Mouse (Mus musculus): ENCODE results near the gene Hoxa13. TPM values are rescaled to one million over a fixed set of nuclear protein-coding genes. Genes with fewer than 3 reads are reported as not detected.

Gene Hoxa13
- total and polyA plus RNA-seq, 3 experiments, result not detected

- Histone ChIP-seq H3K27ac (ENCODE audit: control insufficient read depth, low read depth, low read length) (no peak overlapping the region), H3K9me3 (replicated peaks; ENCODE audit: insufficient read depth, low read length) (no peaks in the 10 kb centered on the region), H3K36me3 (ENCODE audit: control insufficient read depth in 1 of 2, insufficient read depth in 2 of 2, low read length in 2 of 2) (no peaks in the 10 kb centered on the region), H3K4me1 (ENCODE audit: control insufficient read depth in 1 of 2, insufficient read depth in 2 of 2, low read length in 2 of 2) (no peaks in the 10 kb centered on the region), H3K9ac (ENCODE audit: control insufficient read depth, low read depth, low read length, poor library complexity, severe bottlenecking) (no peak overlapping the region), H3K4me3 (ENCODE audit: control insufficient read depth in 1 of 2, insufficient read depth in 1 of 2, low read depth in 2 of 2, low read length in 2 of 2) (no peak overlapping the region), H3K27me3 (ENCODE audit: control insufficient read depth in 1 of 2, insufficient read depth in 2 of 2, low read length in 2 of 2) (no peaks in the 10 kb centered on the region), H3K79me2 (ENCODE audit: control insufficient read depth, insufficient read depth, low read length, poor library complexity) (no peaks in the 10 kb centered on the region)
- TF ChIP-seq MYC (IDR thresholded peaks at IDR 0.05; ENCODE audit: low read depth, low read length) (no peak), ETS1 (IDR thresholded peaks at IDR 0.05; ENCODE audit: low read depth, low read length) (no peak), RAD21 (IDR thresholded peaks at IDR 0.05; ENCODE audit: low read depth, low read length) (no peak), UBTF (IDR thresholded peaks at IDR 0.05; ENCODE audit: borderline replicate concordance, insufficient read depth, low read depth, low read length) (no peak), USF1 (IDR thresholded peaks at IDR 0.05; ENCODE audit: low read depth, low read length) (no peak), TCF12 (IDR thresholded peaks at IDR 0.05; ENCODE audit: low read depth, low read length) (no peak)
- no peak for DNase-seq (ENCODE audit: low read depth, low spot score)
Observed at GRCm38 (mm10) chr6:52309766-52310165, 49.1 kb upstream of the Hoxa13 start.

- DNase-seq (ENCODE audit: low read depth, low spot score), result no peak
- H3K27ac ChIP-seq (ENCODE audit: control insufficient read depth, low read depth, low read length), result no peak overlapping the region
- no peak overlapping the region for H3K9ac ChIP-seq (ENCODE audit: control insufficient read depth, low read depth, low read length, poor library complexity, severe bottlenecking)
- TF ChIP-seq MAX (IDR thresholded peaks at IDR 0.05; ENCODE audit: low read length), result no peak
- no peak for TF ChIP-seq JUND (IDR thresholded peaks at IDR 0.05; ENCODE audit: low read depth, low read length)
- no peak for TF ChIP-seq MAZ (IDR thresholded peaks at IDR 0.05; ENCODE audit: low read depth, low read length)
- TF ChIP-seq POLR2A (IDR thresholded peaks at IDR 0.05; ENCODE audit: control insufficient read depth in 1 of 2, insufficient read depth in 1 of 2, low read depth in 1 of 2, low read length in 2 of 2, poor library complexity in 1 of 2), result no peak
- TF ChIP-seq MYC (IDR thresholded peaks at IDR 0.05; ENCODE audit: low read depth, low read length), result no peak
- no peak for TF ChIP-seq TAL1 (IDR thresholded peaks at IDR 0.05; ENCODE audit: low read length)
- H3K79me2 ChIP-seq (ENCODE audit: control insufficient read depth, insufficient read depth, low read length, poor library complexity), result no peaks in the 10 kb centered on the region
- no peaks in the 10 kb centered on the region for H3K27me3 ChIP-seq (ENCODE audit: control insufficient read depth in 1 of 2, insufficient read depth in 2 of 2, low read length in 2 of 2)
- no peaks in the 10 kb centered on the region for H3K36me3 ChIP-seq (ENCODE audit: control insufficient read depth in 1 of 2, insufficient read depth in 2 of 2, low read length in 2 of 2)
- no peak overlapping the region for H3K4me3 ChIP-seq (ENCODE audit: control insufficient read depth in 1 of 2, insufficient read depth in 1 of 2, low read depth in 2 of 2, low read length in 2 of 2)
- H3K4me1 ChIP-seq (ENCODE audit: control insufficient read depth in 1 of 2, insufficient read depth in 2 of 2, low read length in 2 of 2), result no peaks in the 10 kb centered on the region
- H3K9me3 ChIP-seq (replicated peaks; ENCODE audit: insufficient read depth, low read length), result no peaks in the 10 kb centered on the region
Observed at GRCm38 (mm10) chr6:52305877-52306389, 45.3 kb upstream of the Hoxa13 start.

- no peaks in the 10 kb centered on the region for H3K27me3 ChIP-seq (ENCODE audit: control insufficient read depth in 1 of 2, insufficient read depth in 2 of 2, low read length in 2 of 2)
- no peak overlapping the region for H3K27ac ChIP-seq (ENCODE audit: control insufficient read depth, low read depth, low read length)
- no peak for TF ChIP-seq MEF2A (IDR thresholded peaks at IDR 0.05; ENCODE audit: extremely low read depth, insufficient replicate concordance, low read depth, low read length, poor library complexity, severe bottlenecking)
- no peak for TF ChIP-seq RCOR1 (IDR thresholded peaks at IDR 0.05; ENCODE audit: low read depth, low read length)
- TF ChIP-seq MXI1 (IDR thresholded peaks at IDR 0.05; ENCODE audit: low read depth, low read length), result no peak
- TF ChIP-seq NELFE (IDR thresholded peaks at IDR 0.05; ENCODE audit: low read depth, low read length), result no peak
- no peak for TF ChIP-seq NRF1 (IDR thresholded peaks at IDR 0.05; ENCODE audit: insufficient read depth, low read depth, low read length, poor library complexity, severe bottlenecking)
- no peak for TF ChIP-seq USF2 (IDR thresholded peaks at IDR 0.05; ENCODE audit: borderline replicate concordance in 1 of 2, insufficient read depth in 1 of 2, low read depth in 1 of 2, low read length in 2 of 2)
- no peak for TF ChIP-seq POLR2AphosphoS2 (IDR thresholded peaks at IDR 0.05; ENCODE audit: low read length)
- no peak for TF ChIP-seq UBTF (IDR thresholded peaks at IDR 0.05; ENCODE audit: borderline replicate concordance, insufficient read depth, low read depth, low read length)
- TF ChIP-seq JUND (IDR thresholded peaks at IDR 0.05; ENCODE audit: low read depth, low read length), result no peak
- TF ChIP-seq MYB (IDR thresholded peaks at IDR 0.05; ENCODE audit: low read depth, low read length), result no peak
- TF ChIP-seq CTCF (IDR thresholded peaks at IDR 0.05 in 2 of 3, conservative IDR thresholded peaks at IDR 0.05 in 1 of 3; ENCODE audit: control insufficient read depth in 1 of 3, insufficient read depth in 1 of 3, low read depth in 2 of 3, low read length in 3 of 3, poor library complexity in 1 of 3, severe bottlenecking in 1 of 3), result no peak
- no peak for TF ChIP-seq MAFK (IDR thresholded peaks at IDR 0.05; ENCODE audit: borderline replicate concordance, low read depth, low read length)
- TF ChIP-seq POLR2AphosphoS5 (IDR thresholded peaks at IDR 0.05; ENCODE audit: borderline replicate concordance, low read depth, low read length), result no peak
- TF ChIP-seq RAD21 (IDR thresholded peaks at IDR 0.05; ENCODE audit: low read depth, low read length), result no peak
- no peak for TF ChIP-seq HCFC1 (IDR thresholded peaks at IDR 0.05; ENCODE audit: low read depth, low read length)
- no peak for TF ChIP-seq MAZ (IDR thresholded peaks at IDR 0.05; ENCODE audit: low read depth, low read length)
- TF ChIP-seq KAT2A (conservative IDR thresholded peaks at IDR 0.05; ENCODE audit: low read depth, low read length), result no peak
- no peak for TF ChIP-seq ETS1 (IDR thresholded peaks at IDR 0.05; ENCODE audit: low read depth, low read length)
- TF ChIP-seq GATA1 (IDR thresholded peaks at IDR 0.05; ENCODE audit: low read depth, low read length), result no peak
- no peak overlapping the region for H3K9ac ChIP-seq (ENCODE audit: control insufficient read depth, low read depth, low read length, poor library complexity, severe bottlenecking)
- H3K79me2 ChIP-seq (ENCODE audit: control insufficient read depth, insufficient read depth, low read length, poor library complexity), result no peaks in the 10 kb centered on the region
- no peaks in the 10 kb centered on the region for H3K36me3 ChIP-seq (ENCODE audit: control insufficient read depth in 1 of 2, insufficient read depth in 2 of 2, low read length in 2 of 2)
- no peaks in the 10 kb centered on the region for H3K9me3 ChIP-seq (replicated peaks; ENCODE audit: insufficient read depth, low read length)
- H3K4me3 ChIP-seq (ENCODE audit: control insufficient read depth in 1 of 2, insufficient read depth in 1 of 2, low read depth in 2 of 2, low read length in 2 of 2), result no peak overlapping the region
- H3K4me1 ChIP-seq (ENCODE audit: control insufficient read depth in 1 of 2, insufficient read depth in 2 of 2, low read length in 2 of 2), result no peaks in the 10 kb centered on the region
- no peak for DNase-seq (ENCODE audit: low read depth, low spot score)
Observed at GRCm38 (mm10) chr6:52303426-52303825, 42.7 kb upstream of the Hoxa13 start.
